Mouse (Mus musculus): Measurements from ENCODE around the gene Xcl1. TPM values are rescaled to one million over a fixed set of nuclear protein-coding genes. Genes with fewer than 3 reads are reported as not detected.

Xcl1 gene
- polyA plus RNA-seq (2012; rRNA removed) = not detected in 2 replicates

DNA sequence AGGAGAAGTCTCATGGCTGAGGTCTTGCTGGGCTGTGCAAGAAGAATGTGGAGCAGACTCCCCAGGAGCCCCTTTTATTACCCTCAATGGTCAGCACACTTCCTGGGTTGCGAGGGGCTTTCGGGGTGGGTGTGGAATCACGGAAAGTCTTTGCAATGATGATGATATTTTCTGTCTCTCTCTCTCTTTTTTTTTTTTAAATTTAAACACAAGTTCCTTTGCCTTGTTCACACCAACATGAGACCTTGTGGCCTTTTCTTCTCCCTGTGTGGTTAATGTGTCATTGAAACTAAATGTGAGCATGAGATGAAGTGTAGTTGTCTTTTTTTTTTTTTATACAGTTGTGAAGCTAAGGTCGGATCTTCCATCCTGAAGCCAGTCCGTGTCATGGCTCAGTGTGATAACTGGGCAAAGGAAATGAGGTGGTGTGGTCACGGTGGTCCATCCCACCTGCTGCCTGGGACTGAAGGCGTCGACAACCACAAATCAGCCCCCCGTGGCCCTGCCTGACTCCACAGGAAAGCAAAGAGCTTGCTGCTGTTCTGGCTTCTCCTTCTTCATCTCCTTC lies at the start of gene Xcl1:
TSS of gene Xcl1 (minus strand) at position 51 of the 568 bp plus-strand sequence.

Other genes starting within 250 kb of the Xcl1 start
- gene Dpt, start 138.9 kb downstream of the Xcl1 start, polyA plus RNA-seq (2012; rRNA removed) = 0.02 and 0.57 TPM in 2 replicates
- gene Tbx19, start 225.2 kb upstream of the Xcl1 start, polyA plus RNA-seq (2012; rRNA removed) = 0.01 TPM in 1 of 2 replicates, not detected in the other